In genomic region chr7:134428676-134429075, GRCm38 (mm10) we compare ENCODE assay signal across 27 mouse cellular contexts. TPM values are rescaled to one million over a fixed set of nuclear protein-coding genes. Genes with fewer than 3 reads are reported as not detected.
A peak's percentile ranks its signal among the peaks of the same experiment; 100 is the strongest.
DNase-seq lines count a peak whose midpoint lies in the region; ATAC-seq and TF ChIP-seq lines count a peak whose summit lies in the region.
"Had no signal": no experiment of that assay in that cellular context is flagged by ENCODE, and none has a peak within 500 bp of the region (broad histone marks: within the 10 kb centered on the region; RNA-seq: fewer than 3 reads in every experiment).

No protein-coding gene starts in this region.

- no peak overlapping the region for H3K4me3 ChIP-seq in kidney, adult 2 months (ENCODE audit: insufficient read depth, low read depth, low read length)
- no peak overlapping the region for H3K4me3 ChIP-seq in kidney, embryonic 16.5 days (ENCODE audit: low read length)
- H3K4me3 ChIP-seq in kidney, embryonic 14.5 days (ENCODE audit: low read length), result no peak overlapping the region
- H3K4me3 ChIP-seq: embryonic facial prominence, embryonic 13.5 days; embryonic facial prominence, embryonic 15.5 days; erythroblast, embryonic 14.5 days; forebrain, embryonic 10.5 days; forebrain, embryonic 12.5 days had no signal

- H3K4me2 ChIP-seq in kidney, embryonic 16.5 days (replicated peaks; ENCODE audit: low read depth, low read length), result no peak overlapping the region
- H3K4me2 ChIP-seq in kidney, embryonic 14.5 days (replicated peaks; ENCODE audit: low read depth, low read length), result no peak overlapping the region
- H3K4me2 ChIP-seq: embryonic facial prominence, embryonic 13.5 days; embryonic facial prominence, embryonic 15.5 days; forebrain, embryonic 12.5 days had no signal

- DNase-seq in kidney, adult 2 months, result peak; percentile 71
- peak; percentile 78 for DNase-seq in kidney, adult 9 months
- no peak for DNase-seq in kidney, adult 11 months
- peak; percentile 22 to 38 for DNase-seq in kidney, postnatal 36 days
- DNase-seq: adrenal gland, adult 2 months; adrenal gland, postnatal 10 days; adrenal gland, postnatal 25 days; B cell, adult 2 months; cerebellum, adult 11 months; cerebellum, adult 18-20 months; cerebellum, adult 8-10 months; cerebellum, adult 9-11 months; cerebellum, postnatal 14 days; cerebellum, postnatal 36 days; embryo, embryonic 11 days had no signal

- no peak overlapping the region for H3K27ac ChIP-seq in kidney, adult 2 months (ENCODE audit: insufficient read depth, low read depth, low read length)
- H3K27ac ChIP-seq in kidney, embryonic 16.5 days (ENCODE audit: low read length), result no peak overlapping the region
- no peak overlapping the region for H3K27ac ChIP-seq in kidney, embryonic 14.5 days (ENCODE audit: low read depth, low read length)
- H3K27ac ChIP-seq: embryonic facial prominence, embryonic 13.5 days; embryonic facial prominence, embryonic 15.5 days; forebrain, embryonic 10.5 days; forebrain, embryonic 12.5 days had no signal

- H3K36me3 ChIP-seq in kidney, adult 2 months (ENCODE audit: control insufficient read depth, insufficient read depth, low read length), result no peaks in the 10 kb centered on the region
- H3K36me3 ChIP-seq in kidney, embryonic 16.5 days (ENCODE audit: insufficient read depth, low read length), result no peaks in the 10 kb centered on the region
- no peaks in the 10 kb centered on the region for H3K36me3 ChIP-seq in kidney, embryonic 14.5 days (ENCODE audit: control insufficient read depth, insufficient read depth, low read length)
- H3K36me3 ChIP-seq: embryonic facial prominence, embryonic 13.5 days; embryonic facial prominence, embryonic 15.5 days; forebrain, embryonic 10.5 days; forebrain, embryonic 12.5 days; G1E had no signal

- H3K9ac ChIP-seq in kidney, embryonic 16.5 days (replicated peaks; ENCODE audit: low read length), result no peak overlapping the region
- no peak overlapping the region for H3K9ac ChIP-seq in kidney, embryonic 14.5 days (ENCODE audit: low read depth, low read length)
- H3K9ac ChIP-seq: embryonic facial prominence, embryonic 13.5 days; embryonic facial prominence, embryonic 15.5 days; forebrain, embryonic 12.5 days had no signal

- H3K4me1 ChIP-seq in kidney, adult 2 months (ENCODE audit: control insufficient read depth, insufficient read depth, low read length), result no peaks in the 10 kb centered on the region
- H3K4me1 ChIP-seq in kidney, embryonic 16.5 days (ENCODE audit: insufficient read depth, low read length), result no peaks in the 10 kb centered on the region
- no peaks in the 10 kb centered on the region for H3K4me1 ChIP-seq in kidney, embryonic 14.5 days (ENCODE audit: control insufficient read depth, insufficient read depth, low read length)
- H3K4me1 ChIP-seq: embryonic facial prominence, embryonic 13.5 days; embryonic facial prominence, embryonic 15.5 days; forebrain, embryonic 10.5 days; forebrain, embryonic 12.5 days had no signal

- no peak for TF ChIP-seq CTCF in kidney, adult 2 months (conservative IDR thresholded peaks at IDR 0.05; ENCODE audit: insufficient read depth, insufficient read length, low read depth, low read length)

- 49% methylated on average over 2 of the region's 2 CpGs for WGBS in kidney, adult 2 months
- 65% methylated on average over 2 of the region's 2 CpGs for WGBS in kidney, embryonic 16.5 days
- 68% methylated on average over 2 of the region's 2 CpGs for WGBS in kidney, embryonic 14.5 days

- no peaks in the 10 kb centered on the region for H3K9me3 ChIP-seq in kidney, embryonic 16.5 days (ENCODE audit: low read length)
- no peaks in the 10 kb centered on the region for H3K9me3 ChIP-seq in kidney, embryonic 14.5 days (ENCODE audit: control insufficient read depth, low read length)
- H3K9me3 ChIP-seq: embryonic facial prominence, embryonic 13.5 days; embryonic facial prominence, embryonic 15.5 days; forebrain, embryonic 10.5 days; forebrain, embryonic 12.5 days had no signal

- no peak for TF ChIP-seq POLR2A in kidney, adult 2 months (IDR thresholded peaks at IDR 0.05; ENCODE audit: low read depth, low read length)

- H3K27me3 ChIP-seq in kidney, adult 2 months (replicated peaks; ENCODE audit: control insufficient read depth, insufficient read depth, low read length), result no peaks in the 10 kb centered on the region
- no peaks in the 10 kb centered on the region for H3K27me3 ChIP-seq in kidney, embryonic 16.5 days (ENCODE audit: insufficient read depth, low read length)
- no peaks in the 10 kb centered on the region for H3K27me3 ChIP-seq in kidney, embryonic 14.5 days (ENCODE audit: control insufficient read depth, insufficient read depth, low read length)
- H3K27me3 ChIP-seq: CH12.LX; embryonic facial prominence, embryonic 13.5 days; embryonic facial prominence, embryonic 15.5 days; forebrain, embryonic 12.5 days had no signal

- no peak for ATAC-seq in kidney, embryonic 16.5 days (ENCODE audit: low FRiP score, low TSS enrichment)
- no peak for ATAC-seq in kidney, embryonic 14.5 days (ENCODE audit: low FRiP score, low TSS enrichment)
- ATAC-seq: CD4-positive, CD25-positive, alpha-beta regulatory T cell, adult 4 months; forebrain, embryonic 14.5 days; forebrain, embryonic 16.5 days had no signal

RNA-seq across cellular contexts. Expression of gene D7Ertd443e, which starts 43.2 kb away (rescaled TPM):
- 1.5 and 1.6 TPM in 2 replicates for polyA plus RNA-seq in kidney, adult 2 months (2012; rRNA removed)
- polyA plus RNA-seq in kidney, embryonic 16.5 days (2015; fragmentation: Nextera tagmentation; extraction: Ambion mirVana), result 0.14 and 0.23 TPM in 2 replicates
- 0.21 and 0.32 TPM in 2 replicates for polyA plus RNA-seq in kidney, embryonic 14.5 days (2014; fragmentation: Nextera tagmentation; extraction: Ambion mirVana)
- polyA plus RNA-seq: CD4-positive, CD25-positive, alpha-beta regulatory T cell, adult 4 months; erythroblast, embryonic 14.5 days; forebrain, embryonic 10.5 days; forebrain, embryonic 12.5 days; forebrain, embryonic 14.5 days; forebrain, embryonic 16.5 days; G1E had no signal
